Mouse (Mus musculus) G1E (cell line): ENCODE data around the gene Rab3b. TPM values are rescaled to one million over a fixed set of nuclear protein-coding genes. Genes with fewer than 3 reads are reported as not detected.

Experiments
- ATAC-seq: 2 replicates; pipeline ENCODE4 v1.8.0; 2016; ENCODE audit warnings: mild to moderate bottlenecking; ENCODE audit not compliant: insufficient number of reproducible peaks, poor library complexity, low FRiP score, severe bottlenecking; ENCODE audit errors: extremely low read depth
- DNase-seq: peaks from one replicate; pipeline ENCODE4 v3.0.0; 2012; ENCODE audit warnings: low spot score
- H3K27me3 ChIP-seq: 2 replicates; pipeline ENCODE4 v1.6.1; 2012; ENCODE audit warnings: mild to moderate bottlenecking, low read length, inconsistent platforms; ENCODE audit not compliant: insufficient read depth
- H3K36me3 ChIP-seq: replicated peaks from 2 replicates; pipeline ENCODE3; 2012; ENCODE audit warnings: mild to moderate bottlenecking, inconsistent platforms
- H3K4me1 ChIP-seq: 2 replicates; pipeline ENCODE4 v1.6.1; 2012; ENCODE audit warnings: low read depth, low read length, inconsistent platforms, mixed read lengths; ENCODE audit not compliant: insufficient read depth
- H3K4me3 ChIP-seq: 2 replicates; pipeline ENCODE4 v1.5.1; 2012; ENCODE audit warnings: low read depth, mild to moderate bottlenecking, inconsistent platforms, low read length, moderate library complexity, mixed read lengths
- H3K9me3 ChIP-seq: replicated peaks from 2 replicates; pipeline ENCODE4 v1.6.1; 2012; ENCODE audit warnings: inconsistent platforms
- CTCF ChIP-seq: IDR thresholded peaks from 2 replicates; pipeline ENCODE4 v1.5.1; 2012; ENCODE audit warnings: low read depth, low read length, inconsistent platforms, mixed read lengths
- GATA1 ChIP-seq: IDR thresholded peaks from 2 replicates; pipeline ENCODE4 v1.6.1; 2012; ENCODE audit warnings: borderline replicate concordance, low read length, inconsistent platforms, mixed read lengths
- GATA2 ChIP-seq: IDR thresholded peaks from 2 replicates; pipeline ENCODE4 v1.6.1; 2012; ENCODE audit warnings: low read depth, low read length, inconsistent platforms, borderline replicate concordance
- POLR2AphosphoS5 ChIP-seq: IDR thresholded peaks from 2 replicates; pipeline ENCODE4 v1.6.1; 2012; ENCODE audit warnings: low read depth, low read length, inconsistent platforms; ENCODE audit not compliant: insufficient replicate concordance
- TAL1 ChIP-seq: conservative IDR thresholded peaks from 2 replicates; pipeline ENCODE4 v1.6.1; 2012; ENCODE audit warnings: low read depth, low read length, inconsistent platforms, mixed read lengths
- polyA plus RNA-seq: library from polyadenylated mRNA; stranded (reverse); fragments of >175 nt; gene quantifications from 2 replicates; pipeline ENCODE4 v1.2.3, GENCODE M21; 2012
- total RNA-seq, 2 experiments: library from RNA; stranded (forward) in 1 of 2; stranded (reverse) in 1 of 2; fragments of 200-1000 nt in 1 of 2; fragments of >200 nt in 1 of 2; fragmentation: Nextera tagmentation in 1 of 2; gene quantifications; 2 replicates each; pipeline ENCODE4 v1.2.3; 2014 to 2017

The Rab3b gene
- total and polyA plus RNA-seq, 3 experiments = 0.05 to 0.13 TPM; not detected in 1

- H3K4me1 ChIP-seq = no peaks in the 10 kb centered on the region
- no peaks in the 10 kb centered on the region for H3K36me3 ChIP-seq
- H3K4me3 ChIP-seq = no peak overlapping the region
- no peak for DNase-seq
- peaks cover 26% of the 10 kb centered on the region for H3K27me3 ChIP-seq
- no peak for ATAC-seq
- H3K9me3 ChIP-seq = no peaks in the 10 kb centered on the region
- TF ChIP-seq CTCF = no peak
- no peak for TF ChIP-seq GATA2
- no peak for TF ChIP-seq TAL1
These were observed 27.0 kb downstream of the Rab3b start for GRCm38 (mm10) chr4:108905859-108906258.

- no peak for TF ChIP-seq TAL1
- TF ChIP-seq GATA1 = no peak
- TF ChIP-seq CTCF = no peak
- no peak for TF ChIP-seq POLR2AphosphoS5
- TF ChIP-seq GATA2 = no peak
- Histone ChIP-seq H3K36me3 (no peaks in the 10 kb centered on the region), H3K9me3 (no peaks in the 10 kb centered on the region), H3K4me1 (no peaks in the 10 kb centered on the region), H3K4me3 (no peak overlapping the region), H3K27me3 (peaks cover 25% of the 10 kb centered on the region)
- DNase-seq = no peak
- ATAC-seq = no peak
These were observed 28.6 kb downstream of the Rab3b start for GRCm38 (mm10) chr4:108907475-108907874.

- no peak for DNase-seq
- H3K9me3 ChIP-seq = no peaks in the 10 kb centered on the region
These were observed 31.1 kb downstream of the Rab3b start for GRCm38 (mm10) chr4:108909872-108910425.

GRCm38 (mm10) chr4:108911866-108912265, 33.0 kb downstream of the Rab3b start:
- no peak for DNase-seq
- no peak for TF ChIP-seq POLR2AphosphoS5
- no peak for TF ChIP-seq CTCF
- no peak for TF ChIP-seq TAL1
- TF ChIP-seq GATA2 = no peak
- TF ChIP-seq GATA1 = no peak
- H3K27me3 ChIP-seq = peaks cover 18% of the 10 kb centered on the region

More at GRCm38 (mm10) chr4:108909872-108910425, 31.1 kb downstream of the Rab3b start:
- TF ChIP-seq POLR2AphosphoS5 = no peak
- TF ChIP-seq CTCF = no peak
- TF ChIP-seq GATA2 = no peak
- no peak for TF ChIP-seq TAL1
- TF ChIP-seq GATA1 = no peak
- Histone ChIP-seq H3K4me1 (no peaks in the 10 kb centered on the region), H3K36me3 (no peaks in the 10 kb centered on the region), H3K4me3 (no peak overlapping the region), H3K27me3 (peaks cover 27% of the 10 kb centered on the region)
- ATAC-seq = no peak

GRCm38 (mm10) chr4:108913180-108913579, 34.3 kb downstream of the Rab3b start:
- H3K4me3 ChIP-seq = no peak overlapping the region
- no peak for TF ChIP-seq GATA2
- H3K27me3 ChIP-seq = peaks cover 14% of the 10 kb centered on the region
- H3K36me3 ChIP-seq = no peaks in the 10 kb centered on the region
- H3K9me3 ChIP-seq = no peaks in the 10 kb centered on the region
- no peaks in the 10 kb centered on the region for H3K4me1 ChIP-seq
- no peak for ATAC-seq
- DNase-seq = no peak

More at GRCm38 (mm10) chr4:108911866-108912265, 33.0 kb downstream of the Rab3b start:
- Histone ChIP-seq H3K4me3 (no peak overlapping the region), H3K36me3 (no peaks in the 10 kb centered on the region), H3K9me3 (no peaks in the 10 kb centered on the region), H3K4me1 (no peaks in the 10 kb centered on the region)
- no peak for ATAC-seq

GRCm38 (mm10) chr4:108914391-108914790, 35.5 kb downstream of the Rab3b start:
- ATAC-seq = no peak
- TF ChIP-seq GATA2 = no peak

GRCm38 (mm10) chr4:108915101-108915500, 36.2 kb downstream of the Rab3b start:
- H3K36me3 ChIP-seq = no peaks in the 10 kb centered on the region
- TF ChIP-seq GATA1 = no peak
- no peak for TF ChIP-seq CTCF
- no peak for TF ChIP-seq TAL1
- TF ChIP-seq GATA2 = no peak
- no peak for TF ChIP-seq POLR2AphosphoS5
- no peaks in the 10 kb centered on the region for H3K4me1 ChIP-seq
- H3K4me3 ChIP-seq = no peak overlapping the region
- ATAC-seq (no peak), DNase-seq (no peak)
- H3K27me3 ChIP-seq = peaks cover 16% of the 10 kb centered on the region
- H3K9me3 ChIP-seq = no peaks in the 10 kb centered on the region

More at GRCm38 (mm10) chr4:108914391-108914790, 35.5 kb downstream of the Rab3b start:
- Histone ChIP-seq H3K27me3 (peaks cover 14% of the 10 kb centered on the region), H3K9me3 (no peaks in the 10 kb centered on the region), H3K4me3 (no peak overlapping the region), H3K4me1 (no peaks in the 10 kb centered on the region), H3K36me3 (no peaks in the 10 kb centered on the region)
- DNase-seq = no peak
